Mouse (Mus musculus): Measurements from ENCODE around the gene Lrrc8a.

Gene Lrrc8a

DNA sequence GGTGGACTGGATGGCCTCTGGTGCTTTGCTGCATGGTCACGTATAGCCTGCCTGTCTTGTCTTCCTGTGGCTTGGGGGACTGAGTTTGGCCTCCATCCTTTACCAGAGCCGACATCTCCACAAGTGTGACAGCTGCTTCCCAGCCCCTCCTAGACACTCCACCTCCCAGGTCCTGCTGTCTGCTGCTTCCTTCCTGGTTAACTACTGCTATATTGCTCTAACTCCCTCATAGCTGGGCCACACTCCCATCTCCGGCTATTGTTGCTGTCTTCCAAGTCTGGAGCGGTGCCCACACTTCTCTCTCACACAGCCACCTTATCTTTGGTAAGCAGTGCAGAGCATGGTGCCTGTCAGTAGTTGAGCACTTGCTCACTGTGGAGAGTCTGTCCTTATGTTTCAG lies 2.3 kb downstream of the Lrrc8a start:
- peak; percentile 59 for DNase-seq (ENCODE audit: low read depth)

DNA sequence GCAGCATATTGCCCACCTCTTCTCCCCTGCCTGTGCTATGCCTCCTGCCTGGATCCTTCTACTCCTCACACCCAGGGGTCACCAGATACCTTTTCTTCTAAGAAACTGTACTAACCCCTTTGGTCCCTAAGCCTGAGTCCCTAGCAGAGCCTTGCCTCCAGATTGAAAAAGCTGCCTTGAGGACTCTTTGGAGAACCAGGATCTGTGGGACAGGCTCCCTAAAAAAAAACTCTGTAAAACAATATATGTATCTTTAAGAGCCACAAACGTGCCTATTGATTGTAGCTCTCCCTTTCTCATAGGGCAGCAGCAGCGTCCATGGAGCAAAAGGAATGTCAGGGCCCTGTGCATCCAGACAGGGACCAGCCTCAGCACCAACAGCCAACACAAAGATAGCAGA lies 2.8 kb downstream of the Lrrc8a start, which contains the start of gene Gm28035:
TSS of gene Gm28035 (plus strand) at position 301 of the 400 bp plus-strand sequence.
- DNase-seq (ENCODE audit: low read depth), result no peak

DNA sequence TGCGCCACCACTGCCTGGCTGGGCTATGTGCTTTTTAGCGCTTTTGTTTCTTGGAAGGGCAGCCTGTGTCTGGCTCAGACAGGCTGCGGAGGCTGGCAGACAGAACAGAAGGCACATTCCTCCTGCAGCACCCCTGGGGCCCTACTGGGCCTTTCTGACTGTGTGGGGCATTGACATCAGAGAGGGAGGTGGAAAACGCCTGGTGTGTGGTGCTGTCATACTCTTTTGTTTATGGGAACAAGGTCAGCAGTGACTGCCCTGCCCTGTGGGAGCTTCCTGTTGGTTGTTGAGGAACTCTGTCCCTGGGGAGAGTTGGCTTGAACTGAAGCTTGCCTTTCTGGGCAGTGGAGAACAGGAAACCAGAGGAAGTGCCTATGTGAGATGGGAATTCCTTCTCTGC lies 5.0 kb downstream of the Lrrc8a start:
- DNase-seq (ENCODE audit: low read depth), result no peak

DNA sequence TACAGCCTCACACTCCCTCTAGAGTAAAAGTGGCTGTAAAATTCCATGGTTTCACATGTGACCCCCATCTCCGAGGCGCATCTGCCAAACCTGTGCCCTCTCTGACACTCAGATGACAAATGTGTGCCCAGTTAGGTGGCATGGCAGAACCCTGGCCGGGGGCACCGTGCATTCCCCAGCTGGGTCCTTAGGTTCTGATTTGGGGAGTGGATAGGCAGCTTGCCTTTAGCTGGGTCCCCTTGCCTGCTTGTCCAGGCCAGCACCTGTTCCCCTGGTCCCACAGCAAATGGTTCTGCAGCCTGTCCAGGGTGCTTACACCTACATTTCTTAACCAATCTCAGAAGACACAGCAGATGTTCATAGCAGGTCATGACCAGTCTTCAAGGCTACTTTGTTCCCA lies 5.9 kb downstream of the Lrrc8a start:
- DNase-seq (ENCODE audit: low read depth), result no peak

DNA sequence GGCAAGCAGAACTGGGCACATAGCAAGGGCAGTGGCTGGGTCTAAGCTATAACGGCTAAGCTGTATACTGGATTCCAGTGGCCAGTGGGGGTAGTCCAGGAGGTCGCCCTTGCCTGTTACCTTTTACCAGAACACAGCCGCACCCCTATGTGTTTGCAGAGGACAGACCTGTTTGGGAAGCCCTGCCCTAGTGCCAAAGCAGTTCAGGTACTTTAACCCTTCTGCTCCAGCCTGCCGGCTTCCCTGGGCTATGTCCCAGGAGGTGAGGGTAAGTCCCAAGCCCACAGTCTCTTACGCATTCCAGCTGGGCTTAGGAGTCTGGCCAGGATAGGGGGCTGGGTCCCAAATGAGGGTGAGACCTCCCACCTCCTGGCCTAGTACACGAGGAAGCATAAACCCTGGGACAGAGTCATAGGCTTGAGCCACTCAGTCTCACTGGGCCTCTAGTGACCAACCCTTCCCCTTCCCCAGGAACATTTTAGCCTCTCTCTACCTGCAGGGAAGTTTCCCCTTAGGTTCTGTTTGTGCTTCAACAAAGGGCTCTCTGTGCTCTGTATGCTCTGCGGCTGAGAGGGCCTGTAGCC lies 7.2 kb downstream of the Lrrc8a start:
- no peak for DNase-seq (ENCODE audit: low read depth)

DNA sequence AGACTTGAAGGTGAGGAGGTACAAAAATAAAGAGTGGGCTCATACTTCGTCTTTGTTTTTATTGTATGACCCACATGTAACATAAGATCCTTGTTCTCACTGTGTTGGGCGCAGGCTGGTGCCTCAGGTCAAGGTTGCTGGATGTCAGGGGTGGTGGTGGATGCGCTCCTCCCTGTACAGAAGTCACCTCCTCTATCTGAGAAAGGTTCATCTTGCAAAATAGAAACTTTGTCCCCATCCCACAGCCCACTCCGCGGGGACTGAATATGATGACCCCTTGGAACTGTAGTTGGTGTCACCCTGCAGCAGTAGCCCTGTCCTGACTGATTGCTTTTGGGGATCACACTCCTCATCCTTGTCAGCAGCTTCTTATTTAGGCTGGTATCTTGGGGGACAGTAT lies 9.5 kb downstream of the Lrrc8a start:
- no peak for DNase-seq (ENCODE audit: low read depth)

DNA sequence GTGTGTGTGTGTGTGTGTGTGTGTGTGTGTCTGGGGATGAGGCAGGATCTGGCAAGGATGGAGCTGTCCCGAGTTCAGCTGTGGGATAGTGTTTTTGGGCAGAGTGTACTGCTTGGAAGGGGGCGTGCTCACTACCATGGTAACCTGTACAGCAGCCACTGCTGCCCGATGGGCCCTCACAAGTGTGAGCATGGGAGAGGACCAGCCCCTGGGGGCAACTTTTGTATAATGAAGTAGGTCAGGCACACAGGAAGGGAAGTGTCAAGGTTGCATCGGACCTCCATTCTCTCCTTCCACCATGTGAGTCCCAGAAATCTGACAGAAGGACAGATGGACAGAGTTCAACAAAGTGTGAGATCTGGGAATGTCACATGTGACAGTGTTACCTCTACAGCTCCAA lies 10.2 kb downstream of the Lrrc8a start:
- no peak for DNase-seq (ENCODE audit: low read depth)

DNA sequence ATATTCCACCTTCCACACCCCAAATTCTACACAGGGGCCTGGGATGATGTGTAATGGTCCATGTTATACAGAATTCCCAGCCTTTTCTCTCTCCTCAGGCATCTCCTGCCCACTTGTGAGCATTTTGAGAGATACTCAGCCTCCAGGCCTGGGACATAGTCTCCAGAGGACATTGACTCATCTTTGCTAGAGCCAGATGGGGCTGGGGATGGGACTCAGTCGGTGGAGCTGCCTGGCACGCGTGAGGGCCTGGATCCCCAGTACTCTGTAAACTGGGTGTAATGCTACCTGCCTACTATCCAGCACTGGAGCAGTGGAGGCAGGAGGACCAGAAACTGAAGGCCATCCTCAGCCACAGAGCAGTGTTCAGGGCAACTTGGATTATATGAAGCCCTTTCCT lies 11.7 kb downstream of the Lrrc8a start:
- no peak for DNase-seq (ENCODE audit: low read depth)

DNA sequence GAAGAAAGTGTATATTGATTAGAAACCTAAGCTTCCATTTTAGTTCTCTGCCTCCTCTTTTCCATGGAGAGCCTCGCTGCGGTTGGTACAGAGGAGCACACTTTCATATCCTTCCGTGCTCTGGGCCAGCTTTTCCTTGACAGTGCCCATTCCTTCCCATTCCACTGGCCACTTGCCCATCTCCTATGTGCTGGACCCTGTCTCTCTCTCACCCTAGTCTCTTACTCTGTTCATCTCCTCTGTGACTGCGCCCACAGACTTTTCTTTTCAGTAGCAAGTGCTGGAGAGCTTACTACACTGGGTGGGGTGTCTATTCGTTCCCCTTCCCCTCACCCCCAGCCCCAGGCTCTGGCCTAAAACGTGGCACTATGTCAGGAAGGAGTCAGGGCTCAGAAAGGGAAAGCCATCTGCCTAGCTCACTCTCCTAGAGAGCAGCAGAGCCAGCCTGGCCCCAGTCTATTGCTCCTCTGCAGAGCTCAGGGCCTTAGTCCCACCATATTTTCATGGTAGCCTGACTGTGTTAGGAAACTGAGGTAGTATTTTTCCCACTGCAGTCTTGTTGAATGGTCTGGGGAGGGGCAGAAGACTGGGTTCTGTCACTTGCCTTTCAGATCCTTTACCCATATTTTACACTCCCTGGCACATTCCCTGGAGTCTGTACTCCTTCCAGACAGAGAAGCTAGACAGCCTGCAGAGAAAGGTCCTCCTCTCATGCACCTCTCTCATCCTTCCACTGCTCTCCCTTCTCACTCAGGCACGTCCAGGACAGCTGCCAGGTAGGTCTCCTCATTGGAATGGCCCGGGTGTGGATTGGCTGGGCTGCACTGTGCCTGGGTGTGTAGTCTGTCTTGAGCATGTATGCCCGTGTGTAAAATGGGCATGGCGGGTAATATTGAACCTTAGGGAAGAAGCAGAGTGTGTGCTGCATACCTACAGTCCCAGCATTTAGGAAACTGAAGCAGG lies 12.9 kb downstream of the Lrrc8a start:
- no peak for DNase-seq (ENCODE audit: low read depth)

DNA sequence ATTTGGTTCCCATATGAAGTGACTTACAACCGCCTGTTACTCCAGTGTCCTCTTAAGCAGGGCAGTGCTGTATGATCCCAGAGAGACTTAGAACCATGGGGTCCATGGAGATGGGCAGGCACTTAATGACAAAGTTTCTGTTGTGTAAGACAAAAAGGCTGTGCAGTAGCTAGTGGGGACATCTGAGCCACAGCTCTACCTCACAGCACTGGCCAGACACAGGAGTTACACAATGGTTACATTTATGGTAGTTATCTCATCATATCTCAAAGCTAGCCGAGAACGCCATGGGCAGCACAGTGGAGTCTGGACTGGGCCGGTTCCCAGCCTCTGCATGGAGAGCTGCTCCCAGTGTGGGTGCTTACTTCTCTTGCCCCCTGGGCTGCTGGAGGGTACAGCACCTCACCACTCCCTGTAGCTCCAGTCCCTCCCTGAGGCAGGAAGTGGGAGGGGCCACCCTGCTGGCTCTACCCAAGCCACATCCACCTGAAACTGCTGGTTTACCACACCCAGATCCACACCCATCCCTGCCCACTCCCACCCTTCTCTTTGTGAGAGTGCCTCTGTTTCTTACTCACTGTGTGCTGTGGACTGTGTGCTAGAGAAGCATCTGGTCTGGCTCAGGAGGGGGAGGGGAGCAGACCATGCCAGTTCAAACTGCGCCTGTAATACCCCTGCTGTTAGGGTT lies 14.0 kb downstream of the Lrrc8a start:
- peak; percentile 39 for DNase-seq (ENCODE audit: low read depth)

DNA sequence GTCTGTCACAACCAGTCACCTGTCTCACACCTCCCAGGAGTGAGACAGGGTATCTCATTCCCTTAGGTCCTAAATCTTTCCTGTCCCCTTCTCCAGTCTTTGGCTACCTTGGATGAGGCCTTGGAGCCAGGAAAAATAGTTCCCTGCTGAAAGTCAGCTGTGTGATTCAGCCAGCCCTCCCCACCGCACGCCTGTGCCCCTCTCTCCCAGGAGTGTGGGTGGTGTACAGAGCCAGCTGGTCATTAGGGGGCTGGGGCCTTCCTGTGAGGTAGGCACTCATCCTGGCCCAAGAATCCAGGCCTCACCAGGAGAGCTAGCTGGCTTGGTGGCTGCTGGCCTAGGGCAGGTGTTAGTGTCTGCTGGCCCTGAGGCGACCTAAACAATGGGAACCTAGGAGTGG lies 15.0 kb downstream of the Lrrc8a start:
- no peak for DNase-seq (ENCODE audit: low read depth)

DNA sequence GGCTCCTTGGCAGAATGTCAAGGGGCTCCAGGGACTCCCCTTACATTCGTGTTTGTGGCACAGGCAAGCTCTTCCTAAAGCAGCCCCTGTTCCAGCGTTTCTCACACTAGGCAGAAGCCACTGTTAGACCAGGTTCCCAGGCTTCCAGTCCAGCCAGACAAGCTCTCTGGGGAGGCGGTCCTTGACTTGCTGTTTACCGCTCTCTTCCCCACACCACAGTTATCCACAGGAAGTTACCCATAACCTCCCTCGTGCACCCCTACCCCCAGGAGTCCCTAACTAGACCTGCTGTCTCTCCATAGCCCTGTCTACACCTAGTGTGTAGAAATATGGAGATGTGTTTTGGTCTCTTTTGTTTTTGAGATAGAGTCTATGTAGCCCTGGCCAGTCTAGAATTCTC lies 16.3 kb downstream of the Lrrc8a start:
- no peak for DNase-seq (ENCODE audit: low read depth)

DNA sequence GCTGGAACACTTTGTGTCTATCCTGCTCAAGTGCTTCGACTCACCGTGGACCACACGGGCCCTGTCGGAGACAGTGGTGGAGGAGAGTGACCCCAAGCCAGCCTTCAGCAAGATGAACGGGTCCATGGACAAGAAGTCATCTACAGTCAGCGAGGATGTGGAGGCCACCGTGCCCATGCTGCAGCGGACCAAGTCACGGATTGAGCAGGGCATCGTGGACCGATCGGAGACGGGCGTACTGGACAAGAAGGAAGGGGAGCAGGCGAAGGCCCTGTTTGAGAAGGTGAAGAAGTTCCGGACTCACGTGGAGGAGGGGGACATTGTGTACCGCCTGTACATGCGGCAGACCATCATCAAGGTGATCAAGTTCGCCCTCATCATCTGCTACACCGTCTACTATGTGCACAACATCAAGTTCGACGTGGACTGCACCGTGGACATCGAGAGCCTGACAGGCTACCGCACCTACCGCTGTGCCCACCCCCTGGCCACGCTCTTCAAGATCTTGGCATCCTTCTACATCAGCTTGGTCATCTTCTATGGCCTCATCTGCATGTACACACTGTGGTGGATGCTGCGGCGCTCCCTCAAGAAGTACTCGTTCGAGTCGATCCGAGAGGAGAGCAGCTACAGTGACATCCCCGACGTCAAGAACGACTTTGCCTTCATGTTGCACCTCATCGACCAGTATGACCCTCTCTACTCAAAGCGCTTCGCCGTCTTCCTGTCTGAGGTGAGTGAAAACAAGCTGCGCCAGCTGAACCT lies 18.3 kb downstream of the Lrrc8a start:
- DNase-seq (ENCODE audit: low read depth), result no peak

DNA sequence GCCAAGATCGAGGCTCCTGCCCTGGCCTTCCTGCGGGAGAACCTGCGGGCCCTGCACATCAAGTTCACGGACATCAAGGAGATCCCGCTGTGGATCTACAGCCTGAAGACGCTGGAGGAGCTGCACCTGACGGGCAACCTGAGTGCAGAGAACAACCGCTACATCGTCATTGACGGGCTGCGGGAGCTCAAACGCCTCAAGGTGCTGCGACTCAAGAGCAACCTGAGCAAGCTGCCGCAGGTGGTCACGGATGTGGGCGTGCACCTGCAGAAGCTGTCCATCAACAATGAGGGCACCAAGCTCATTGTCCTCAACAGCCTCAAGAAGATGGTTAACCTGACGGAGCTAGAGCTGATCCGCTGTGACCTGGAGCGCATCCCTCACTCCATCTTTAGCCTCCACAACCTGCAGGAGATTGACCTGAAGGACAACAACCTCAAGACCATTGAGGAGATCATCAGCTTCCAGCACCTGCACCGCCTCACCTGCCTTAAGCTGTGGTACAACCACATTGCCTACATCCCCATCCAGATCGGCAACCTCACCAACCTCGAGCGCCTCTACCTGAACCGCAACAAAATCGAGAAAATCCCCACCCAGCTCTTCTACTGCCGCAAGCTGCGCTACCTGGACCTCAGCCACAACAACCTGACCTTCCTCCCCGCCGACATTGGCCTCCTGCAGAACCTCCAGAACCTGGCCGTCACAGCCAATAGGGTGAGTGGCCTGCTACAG lies 19.3 kb downstream of the Lrrc8a start:
- DNase-seq (ENCODE audit: low read depth), result no peak

DNA sequence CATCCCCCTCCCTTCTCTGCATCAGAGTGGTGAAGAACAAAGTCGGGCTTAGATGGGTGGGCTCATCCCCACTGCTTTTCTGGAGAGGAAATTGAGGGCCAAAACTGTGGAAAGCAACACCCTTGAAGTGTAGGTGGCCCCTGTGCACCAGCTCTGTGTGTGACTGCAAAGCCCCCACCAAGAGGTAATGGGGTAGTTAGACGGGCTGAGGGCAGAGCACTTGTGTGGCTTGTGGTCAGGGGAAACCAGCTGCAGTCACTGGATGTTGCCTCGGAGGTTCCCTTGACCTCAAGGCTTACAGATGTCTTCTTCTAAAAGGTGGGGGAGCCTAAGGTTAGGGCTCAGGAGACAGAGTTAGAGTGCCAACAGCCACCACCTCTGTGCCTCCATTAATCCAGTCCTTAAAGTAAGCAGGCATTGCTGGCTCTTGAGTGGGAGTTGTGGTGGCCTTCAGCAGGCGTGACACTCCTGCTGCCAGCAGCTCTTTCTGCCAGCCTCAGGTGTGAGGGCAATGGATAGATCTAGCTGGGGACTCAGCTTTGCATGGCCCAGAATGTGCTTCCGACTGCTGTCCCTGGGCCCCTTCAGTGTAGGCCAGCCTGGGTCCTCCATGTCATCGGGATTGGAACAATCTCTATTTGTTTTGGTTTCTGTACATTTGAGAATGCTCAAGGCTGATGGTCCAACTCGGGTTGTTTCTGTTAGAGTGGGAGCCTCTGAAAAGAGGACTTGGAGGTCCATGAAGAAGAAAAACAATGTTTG lies 20.4 kb downstream of the Lrrc8a start:
- DNase-seq (ENCODE audit: low read depth), result no peak

DNA sequence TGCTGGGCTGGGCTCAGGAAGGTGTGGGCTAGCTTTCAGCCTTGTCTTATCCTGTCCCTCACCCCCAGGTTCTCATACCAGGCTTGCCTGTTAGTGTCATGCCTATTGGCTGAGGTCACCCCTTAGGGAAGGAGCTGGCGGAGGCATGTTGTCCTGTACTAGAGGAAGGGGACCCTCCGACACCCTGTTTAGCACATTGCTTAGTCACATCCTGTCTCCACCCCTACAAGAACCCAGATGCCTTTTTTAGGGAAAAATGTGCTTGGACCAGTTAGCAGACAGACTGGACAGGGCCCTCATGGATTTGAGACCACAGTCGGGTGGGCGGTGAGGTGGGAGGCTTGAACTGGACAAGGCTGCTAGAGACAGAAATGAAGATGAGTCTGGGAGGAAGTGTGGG lies 21.1 kb downstream of the Lrrc8a start:
- DNase-seq (ENCODE audit: low read depth), result no peak

DNA sequence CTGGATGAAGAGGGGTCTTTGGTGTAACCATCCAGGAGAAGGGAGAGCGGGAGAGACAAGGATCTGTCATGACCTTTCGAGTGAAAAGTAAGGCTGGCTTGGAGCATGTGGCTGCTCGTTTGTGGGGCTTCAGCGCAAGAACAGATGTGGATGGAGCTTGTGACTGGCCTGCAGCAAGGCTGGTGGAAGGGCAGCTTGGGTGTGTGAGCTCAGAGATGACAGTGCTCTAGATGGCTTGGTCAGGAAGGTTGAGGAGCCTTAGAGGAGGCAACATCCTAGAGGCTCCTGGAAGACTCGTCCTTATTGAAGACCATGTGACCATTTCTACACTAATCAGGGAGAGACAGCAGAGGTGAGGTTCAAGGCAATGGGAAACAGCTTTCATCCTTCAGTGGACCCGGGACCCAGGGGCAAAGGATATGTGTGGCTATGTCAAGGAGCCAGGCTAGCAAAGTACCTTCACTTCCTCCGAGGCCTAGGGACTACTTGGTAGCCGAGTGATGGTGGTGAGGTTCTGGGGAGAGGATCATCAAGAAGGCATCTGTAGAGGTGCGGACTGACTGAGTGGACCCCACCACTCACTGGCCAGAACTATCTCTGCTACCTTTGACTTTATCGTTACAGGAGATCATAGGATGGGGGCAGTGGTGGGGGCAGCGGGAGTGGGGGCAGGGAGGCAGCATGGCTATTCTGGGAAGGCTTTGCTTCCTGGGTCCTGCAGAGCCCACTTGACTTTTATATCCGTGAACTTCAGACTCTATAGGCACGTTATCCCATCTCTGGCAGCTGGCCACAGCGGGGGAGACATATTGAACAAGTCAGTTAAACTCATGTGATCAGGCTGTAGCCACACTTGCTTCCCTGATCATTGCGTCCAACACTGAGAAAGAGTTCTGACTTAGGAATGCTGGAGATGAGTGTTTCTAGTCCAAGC lies 21.9 kb downstream of the Lrrc8a start:
- DNase-seq (ENCODE audit: low read depth), result no peak

DNA sequence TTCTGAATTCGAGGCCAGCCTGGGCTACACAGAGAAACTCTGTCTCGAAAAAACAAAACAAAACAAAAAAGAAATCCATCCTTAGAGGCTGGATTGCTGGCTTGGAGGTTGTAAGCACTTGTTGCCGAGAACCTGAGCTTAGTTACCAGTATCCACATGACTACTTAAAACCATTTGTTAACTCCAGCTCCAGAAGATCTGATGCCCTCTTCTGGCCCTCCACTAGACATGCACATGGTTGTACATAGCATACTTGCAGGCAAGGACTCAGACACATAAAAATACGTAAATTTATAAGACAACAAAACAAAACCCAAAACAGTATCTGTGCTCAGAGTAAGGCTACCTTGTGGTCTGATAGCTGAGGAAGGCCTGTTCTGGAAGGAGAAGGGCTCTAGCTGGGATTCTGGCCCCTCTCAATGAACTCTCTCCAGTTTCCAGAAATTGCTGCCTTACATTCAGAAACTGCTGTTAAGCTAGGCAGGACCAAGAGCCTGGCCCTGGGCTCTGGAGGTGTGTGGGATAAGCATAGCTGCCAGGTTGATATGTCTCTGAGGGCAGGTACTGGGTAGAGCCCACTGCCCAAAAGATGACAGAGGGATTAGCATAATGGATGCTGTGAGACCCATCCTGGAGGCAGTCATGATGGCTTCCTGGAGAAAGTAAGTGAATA lies 23.7 kb downstream of the Lrrc8a start:
- DNase-seq (ENCODE audit: low read depth), result no peak

Measured in c-Kit-positive CD71-positive TER-119-negative erythroid progenitor cells, embryonic 14.5 days (primary cell).